Mouse (Mus musculus) olfactory bulb, adult 2 months (tissue): ENCODE data around the gene Kcnk12. TPM values are rescaled to one million over a fixed set of nuclear protein-coding genes. Genes with fewer than 3 reads are reported as not detected.

Source experiments
- H3K27ac ChIP-seq: fragments of 200-500 bp; 2 replicates; pipeline ENCODE4 v1.5.1; 2012; ENCODE audit warnings: low read depth, low read length; ENCODE audit not compliant: insufficient read depth
- H3K4me1 ChIP-seq: fragments of 200-500 bp; 2 replicates; pipeline ENCODE4 v1.6.1; 2012; ENCODE audit warnings: low read length; ENCODE audit not compliant: control insufficient read depth, insufficient read depth
- H3K4me3 ChIP-seq: fragments of 200-500 bp; 2 replicates; pipeline ENCODE4 v1.5.1; 2012; ENCODE audit warnings: mild to moderate bottlenecking, low read depth, low read length, moderate library complexity; ENCODE audit not compliant: insufficient read depth
- CTCF ChIP-seq: fragments of 200-500 bp; IDR thresholded peaks from 2 replicates; pipeline ENCODE4 v1.5.1; 2012; ENCODE audit warnings: low read depth, mild to moderate bottlenecking, low read length, moderate library complexity; ENCODE audit not compliant: insufficient read depth
- POLR2A ChIP-seq: fragments of 200-500 bp; IDR thresholded peaks from 2 replicates; pipeline ENCODE4 v1.6.1; 2012; ENCODE audit warnings: mild to moderate bottlenecking, low read depth, low read length, moderate library complexity; ENCODE audit not compliant: insufficient read depth
- WGBS: fragments of 180-500 bp; shearing (Covaris S2); methylation state at CpG from one replicate; pipeline ENCODE4 v1.1.7; 2018; 5-methylcytosine and 5-hydroxymethylcytosine counted together
- polyA plus RNA-seq: library from polyadenylated mRNA; stranded (reverse); fragments of >200 nt; gene quantifications from 2 replicates; pipeline ENCODE4 v1.2.4, GENCODE M21; 2012; ENCODE audit warnings: low replicate concordance; ENCODE audit not compliant: missing spikeins, insufficient read depth, insufficient read length

Gene Kcnk12
- polyA plus RNA-seq, 1 experiment: not detected

- WGBS: 39% methylated on average over 5 of the region's 5 CpGs
- peaks cover 45% of the 10 kb centered on the region for H3K4me1 ChIP-seq
- H3K27ac ChIP-seq: peak overlapping the region; percentile 12; the same call in 1 of the 2 replicates
- no peak for TF ChIP-seq POLR2A
- no peak overlapping the region for H3K4me3 ChIP-seq
Observed at GRCm38 (mm10) chr17:87770766-87771165, 27.0 kb downstream of the Kcnk12 start.

GRCm38 (mm10) chr17:87766888-87767287, 30.9 kb downstream of the Kcnk12 start:
- H3K4me3 ChIP-seq: no peak overlapping the region
- no peak overlapping the region for H3K27ac ChIP-seq
- peaks cover 51% of the 10 kb centered on the region for H3K4me1 ChIP-seq
- no peak for TF ChIP-seq POLR2A
- WGBS: 73% methylated on average over 6 of the region's 6 CpGs

DNA sequence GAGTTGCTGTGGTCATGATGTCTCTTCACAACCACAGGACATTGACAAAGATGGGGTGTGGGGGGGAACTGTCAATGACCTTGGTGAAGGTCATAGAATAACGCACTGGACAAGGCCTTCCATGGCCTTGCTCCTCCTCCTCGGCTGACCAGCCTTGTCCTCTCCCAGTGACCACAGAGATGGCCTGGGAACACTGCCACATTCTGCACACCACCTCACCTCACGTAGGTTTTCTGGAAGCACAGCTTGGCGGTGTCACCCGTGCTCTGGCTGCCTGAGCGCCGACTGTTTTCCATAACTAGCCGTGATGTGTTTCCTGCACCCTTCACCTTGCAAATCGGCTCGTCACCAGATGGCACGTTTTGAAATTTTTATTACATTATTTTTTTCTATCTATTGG, 32.8 kb downstream of the Kcnk12 start:
- no peak overlapping the region for H3K4me3 ChIP-seq
- no peak for TF ChIP-seq POLR2A
- no peak for TF ChIP-seq CTCF
- H3K4me1 ChIP-seq: peaks cover 54% of the 10 kb centered on the region
- WGBS: 94% methylated on average over 11 of the region's 11 CpGs
- H3K27ac ChIP-seq: peak overlapping the region; percentile 88; the same call in 1 of the 2 replicates

DNA sequence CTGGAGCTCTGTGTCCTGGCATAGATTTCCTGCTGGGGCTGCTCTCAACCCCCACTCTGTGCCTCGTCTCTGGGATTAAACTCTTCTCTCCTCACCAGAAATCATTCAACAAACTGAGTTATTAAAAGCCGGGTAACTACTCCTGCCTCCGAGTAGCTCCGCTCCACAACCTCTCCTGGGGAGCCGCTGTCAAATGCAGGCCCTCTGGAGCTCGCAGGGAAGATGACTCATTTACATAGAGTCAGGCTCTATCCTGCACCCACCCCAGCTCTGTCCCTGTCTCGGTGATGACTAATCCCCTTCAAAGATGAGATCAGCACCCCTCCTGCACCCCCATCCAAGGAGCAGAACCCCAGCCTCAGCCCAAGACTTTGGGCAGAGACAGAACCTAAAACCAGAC, 34.6 kb downstream of the Kcnk12 start:
- Histone ChIP-seq H3K4me1 (peaks cover 60% of the 10 kb centered on the region), H3K27ac (peak overlapping the region; percentile 88), H3K4me3 (no peak overlapping the region)
- 22% methylated on average over 7 of the region's 7 CpGs for WGBS
- TF ChIP-seq POLR2A (no peak), CTCF (no peak)

DNA sequence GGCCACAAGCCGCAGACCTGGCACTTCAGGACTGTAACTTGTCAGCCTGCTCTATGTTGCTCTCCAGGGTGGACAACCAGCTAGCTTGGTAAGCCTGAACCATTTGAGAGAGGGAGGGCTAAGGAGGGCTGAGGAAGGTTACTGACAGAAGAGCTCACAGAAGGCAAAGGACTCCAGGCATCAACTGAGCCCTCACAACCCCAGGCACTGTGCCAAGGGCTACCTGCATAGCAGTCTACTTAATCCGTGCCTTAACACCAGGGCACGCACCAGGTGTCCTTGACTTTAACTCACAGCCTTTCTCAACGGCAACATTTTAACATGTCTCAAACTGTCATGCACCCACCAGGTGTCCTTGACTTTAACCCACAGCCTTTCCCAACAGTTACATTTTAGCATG, 37.5 kb downstream of the Kcnk12 start:
- peaks cover 55% of the 10 kb centered on the region for H3K4me1 ChIP-seq
- no peak overlapping the region for H3K4me3 ChIP-seq
- no peak overlapping the region for H3K27ac ChIP-seq
- 85% methylated on average over 4 of the region's 4 CpGs for WGBS
- TF ChIP-seq POLR2A (no peak), CTCF (no peak)

GRCm38 (mm10) chr17:87745926-87746888, 51.6 kb downstream of the Kcnk12 start:
- no peak for TF ChIP-seq POLR2A
- no peak; the same call in 1 of the 2 replicates for TF ChIP-seq CTCF

GRCm38 (mm10) chr17:87744985-87745925, 52.5 kb downstream of the Kcnk12 start:
- 18% methylated on average over 32 of the region's 32 CpGs for WGBS
- peak overlapping the region; percentile 45 for H3K4me3 ChIP-seq
- peak overlapping the region; percentile 69; the same call in 1 of the 2 replicates for H3K27ac ChIP-seq
- H3K4me1 ChIP-seq: peaks cover 44% of the 10 kb centered on the region
- TF ChIP-seq CTCF (no peak), POLR2A (no peak)

More at GRCm38 (mm10) chr17:87745926-87746888, 51.6 kb downstream of the Kcnk12 start:
- Histone ChIP-seq H3K4me1 (peaks cover 44% of the 10 kb centered on the region), H3K27ac (peak overlapping the region; percentile 69), H3K4me3 (peak overlapping the region; percentile 45)
- WGBS: 5% methylated on average over 101 of the region's 101 CpGs

DNA sequence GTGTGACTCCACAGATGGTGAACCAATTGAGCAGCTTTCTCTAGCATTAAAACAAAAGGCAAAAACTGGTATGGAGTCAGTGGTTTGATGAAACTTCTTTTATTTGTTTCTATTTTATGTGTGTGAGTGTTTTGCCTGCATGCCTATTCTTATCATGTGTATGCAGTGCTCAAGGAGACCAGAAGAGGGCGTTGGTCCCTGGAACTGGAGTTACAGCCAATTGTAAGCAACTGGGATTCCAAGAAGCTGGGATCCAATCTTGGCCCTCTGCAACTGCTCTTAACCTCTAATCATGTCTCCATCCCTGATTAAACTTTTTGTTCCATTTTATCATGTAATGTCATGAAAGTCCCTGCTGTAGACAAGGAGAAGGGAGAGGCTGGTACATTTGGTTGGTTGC, 58.0 kb downstream of the Kcnk12 start:
- TF ChIP-seq POLR2A (no peak), CTCF (no peak)
- Histone ChIP-seq H3K27ac (no peak overlapping the region), H3K4me1 (peaks cover 10% of the 10 kb centered on the region), H3K4me3 (no peak overlapping the region)
- 60% methylated on average over 1 of the region's 1 CpGs for WGBS

DNA sequence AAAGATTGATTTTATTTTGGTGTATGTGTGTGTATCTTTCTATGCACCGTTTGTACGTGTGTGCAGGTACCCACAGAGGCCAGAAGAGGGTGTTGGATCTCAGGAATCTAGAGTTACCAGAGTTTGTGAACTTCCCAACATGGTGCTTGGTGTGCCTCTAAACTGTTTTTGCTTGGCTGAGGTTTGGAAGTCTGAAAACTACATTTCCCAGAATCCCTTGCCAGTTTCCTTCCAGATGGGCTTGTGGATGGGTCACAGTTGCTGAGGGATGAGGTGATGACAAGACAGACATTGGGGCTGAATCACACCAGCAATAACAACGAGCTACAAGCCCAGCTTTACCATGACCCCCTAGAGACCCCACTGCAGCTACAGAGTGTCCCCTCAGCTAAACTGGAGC, 60.6 kb downstream of the Kcnk12 start:
- 90% methylated on average over 3 of the region's 3 CpGs for WGBS
- no peaks in the 10 kb centered on the region; the same call in 1 of the 2 replicates for H3K4me1 ChIP-seq
- H3K27ac ChIP-seq: no peak overlapping the region
- H3K4me3 ChIP-seq: no peak overlapping the region
- TF ChIP-seq CTCF (no peak), POLR2A (no peak)
